Mouse (Mus musculus): Measurements from ENCODE around the gene Strada. TPM values are rescaled to one million over a fixed set of nuclear protein-coding genes. Genes with fewer than 3 reads are reported as not detected.
"Not testable (repeated sequence)": the region's sequence is repeated elsewhere in the genome, so short reads cannot be mapped to it uniquely, and the experiment has no call there.

Gene Strada
- polyA plus RNA-seq, 1 experiment from 2014 or later: 36.1 TPM

DNA sequence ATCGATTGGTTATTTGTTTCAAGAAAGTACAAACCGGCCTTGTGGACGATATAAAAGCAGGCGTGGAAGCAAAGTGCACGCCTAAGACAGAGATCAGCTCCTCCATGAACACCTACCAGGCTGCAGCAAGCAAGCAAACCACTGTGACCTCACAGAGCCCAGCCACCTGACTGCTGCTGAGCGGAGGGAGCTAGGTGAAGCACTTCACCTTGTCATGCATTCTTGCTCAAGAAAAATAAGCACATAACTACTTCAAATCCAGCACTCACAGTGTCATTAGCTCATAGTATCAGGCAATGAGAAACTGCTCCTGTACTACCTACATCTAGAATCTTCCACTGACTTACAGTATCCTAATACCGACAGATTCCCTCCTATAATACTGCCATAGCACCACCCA lies 2.0 kb downstream of the Strada start:
- H3K4me1 ChIP-seq; H3K4me3 ChIP-seq (replicated peaks); H3K9me3 ChIP-seq; H3K27ac ChIP-seq; H3K27me3 ChIP-seq; H3K4me2 ChIP-seq; ATAC-seq (ENCODE audit: low FRiP score); H3K9ac ChIP-seq: not testable (repeated sequence)
- H3K36me3 ChIP-seq (replicated peaks): peaks cover 67% of the 10 kb centered on the region
- 97% methylated on average over 7 of the region's 7 CpGs for WGBS

DNA sequence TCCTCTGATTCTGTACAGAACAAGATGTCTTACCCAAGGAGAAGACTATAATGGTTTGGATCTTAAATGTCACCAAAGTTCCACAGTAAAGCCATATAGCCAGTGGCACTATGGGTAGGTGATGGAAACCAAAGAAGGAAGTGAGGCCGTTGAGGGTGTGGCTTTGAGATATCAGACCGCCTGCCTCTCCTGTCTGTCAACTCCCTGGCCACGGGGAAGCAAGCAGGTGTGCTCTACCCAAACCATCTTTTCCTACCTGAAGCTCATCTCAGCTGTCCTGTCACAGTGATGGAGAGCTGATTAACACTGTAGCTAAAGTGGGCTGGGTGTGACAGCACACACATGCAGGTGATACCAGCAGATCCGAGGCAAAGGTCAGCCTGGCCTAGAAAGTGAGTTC lies 3.7 kb downstream of the Strada start:
- Histone ChIP-seq H3K27me3 (no peaks in the 10 kb centered on the region), H3K9ac (no peak overlapping the region), H3K9me3 (no peaks in the 10 kb centered on the region), H3K27ac (no peak overlapping the region), H3K36me3 (replicated peaks) (peaks cover 53% of the 10 kb centered on the region), H3K4me1 (peaks cover 3% of the 10 kb centered on the region; the same call in 1 of the 2 replicates), H3K4me2 (no peak overlapping the region), H3K4me3 (replicated peaks) (no peak overlapping the region)
- WGBS: 95% methylated on average over 4 of the region's 4 CpGs
- no peak for ATAC-seq (ENCODE audit: low FRiP score)

DNA sequence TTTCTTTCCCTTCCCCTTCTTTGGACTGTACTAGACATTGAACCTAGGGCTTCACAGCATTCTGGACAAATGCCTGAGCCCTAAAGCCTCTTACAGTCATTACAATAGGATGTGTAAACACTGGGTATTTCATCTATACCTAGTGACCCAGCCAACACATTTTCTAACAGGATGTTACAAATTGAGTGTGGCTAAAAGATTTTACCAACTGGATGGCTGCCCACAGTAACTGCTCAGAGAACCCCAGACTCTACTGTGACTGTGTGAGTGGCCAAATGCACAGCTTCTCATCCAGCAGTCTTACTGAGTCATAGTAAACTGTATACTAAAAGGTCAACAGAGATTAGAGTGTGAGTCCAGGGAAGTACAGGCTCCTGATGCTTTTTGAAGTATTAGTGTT lies 6.6 kb downstream of the Strada start:
- Histone ChIP-seq H3K4me3 (replicated peaks) (no peak overlapping the region), H3K9ac (no peak overlapping the region), H3K36me3 (replicated peaks) (peaks cover 26% of the 10 kb centered on the region), H3K4me1 (peaks cover 11% of the 10 kb centered on the region), H3K27me3 (no peaks in the 10 kb centered on the region), H3K4me2 (no peak overlapping the region), H3K9me3 (no peaks in the 10 kb centered on the region), H3K27ac (no peak overlapping the region)
- ATAC-seq (ENCODE audit: low FRiP score): no peak

DNA sequence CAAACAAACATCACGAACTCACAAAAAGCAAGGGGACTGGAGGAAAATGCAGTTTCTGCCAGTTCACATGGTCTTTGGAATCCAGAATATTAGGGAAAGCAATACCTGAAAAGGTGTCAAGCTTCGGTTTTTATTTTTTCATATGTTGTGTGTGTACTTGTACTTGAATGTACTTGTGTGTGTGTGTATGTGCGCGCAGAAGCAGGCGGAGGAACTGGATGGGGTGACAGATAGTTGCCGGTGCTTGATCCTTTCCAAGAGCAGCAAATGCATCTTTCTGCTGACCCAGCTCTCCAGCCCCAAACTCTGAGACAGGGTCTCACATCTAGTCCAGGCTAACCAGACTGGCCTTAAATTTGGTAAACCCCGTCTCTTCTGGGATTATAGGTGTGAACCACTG lies 7.1 kb downstream of the Strada start:
- ATAC-seq (ENCODE audit: low FRiP score): no peak
- Histone ChIP-seq H3K36me3 (replicated peaks) (peaks cover 26% of the 10 kb centered on the region), H3K4me1 (peaks cover 11% of the 10 kb centered on the region), H3K4me2 (no peak overlapping the region), H3K27ac (no peak overlapping the region), H3K4me3 (replicated peaks) (no peak overlapping the region), H3K27me3 (no peaks in the 10 kb centered on the region), H3K9ac (no peak overlapping the region), H3K9me3 (no peaks in the 10 kb centered on the region)
- WGBS: 93% methylated on average over 7 of the region's 7 CpGs

DNA sequence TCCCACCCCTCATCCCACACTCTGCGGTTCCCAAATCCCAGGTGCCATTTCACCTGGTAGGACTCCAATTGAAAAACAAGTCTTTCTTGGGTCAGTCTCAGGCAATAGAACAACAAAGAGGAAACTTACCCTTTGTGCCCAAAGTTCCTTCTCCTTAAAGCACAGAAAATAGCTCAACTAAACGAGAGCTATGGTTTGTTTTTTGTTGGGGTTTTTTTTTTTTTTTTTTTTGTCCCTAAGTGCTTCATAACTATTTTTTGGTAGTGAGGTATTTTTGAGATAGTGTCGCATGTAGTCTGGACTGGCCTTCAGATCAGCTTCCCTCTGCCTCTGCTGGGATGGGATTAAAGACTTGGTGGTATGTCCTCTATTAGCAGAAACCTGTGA lies 7.8 kb downstream of the Strada start:
- Histone ChIP-seq H3K27ac (peak overlapping the region; percentile 82), H3K9ac (peak overlapping the region; percentile 60), H3K4me3 (replicated peaks) (peak overlapping the region; percentile 70), H3K4me1 (peaks cover 11% of the 10 kb centered on the region), H3K4me2 (peak overlapping the region; percentile 75), H3K36me3 (replicated peaks) (peaks cover 26% of the 10 kb centered on the region), H3K27me3 (no peaks in the 10 kb centered on the region), H3K9me3 (no peaks in the 10 kb centered on the region)
- 43% methylated on average over 3 of the region's 3 CpGs for WGBS
- no peak for ATAC-seq (ENCODE audit: low FRiP score)

DNA sequence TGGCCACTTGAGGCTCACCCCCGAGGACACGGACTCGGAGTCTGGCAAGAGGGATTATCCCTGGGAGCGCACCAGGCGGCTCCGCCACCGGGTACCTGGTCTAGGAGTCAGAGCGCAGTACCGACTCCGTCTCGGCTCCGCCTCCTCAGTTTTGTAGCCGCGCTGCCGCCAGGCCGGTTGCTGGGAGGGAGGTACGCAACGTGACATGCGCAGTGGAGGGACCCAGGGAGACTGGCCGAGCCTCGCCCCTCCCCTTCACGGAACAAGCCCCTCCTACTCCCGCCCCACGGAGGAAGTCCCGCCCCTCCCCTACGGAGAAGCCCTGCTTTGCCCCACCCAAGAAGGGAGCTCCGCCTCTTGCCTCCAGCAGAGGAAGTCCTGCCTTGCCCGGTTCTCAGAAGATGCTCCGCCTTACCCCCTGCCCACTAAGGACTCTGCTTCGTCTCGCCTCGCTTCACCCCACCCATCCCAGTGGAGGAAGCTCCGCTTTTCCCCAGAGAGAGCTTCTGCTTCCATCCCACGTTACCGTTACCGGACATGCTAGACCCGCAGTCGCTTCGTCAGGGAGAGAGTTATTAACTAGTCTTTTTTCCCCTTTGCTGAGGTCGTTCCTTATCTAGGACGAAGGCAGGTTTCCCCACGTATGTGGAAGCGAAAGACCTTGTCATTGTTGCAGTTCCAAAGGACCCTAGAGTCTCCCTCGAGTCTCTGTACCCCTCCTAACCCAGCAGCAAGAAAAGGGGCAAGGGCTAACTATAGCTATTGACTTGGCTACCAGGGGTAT lies 8.4 kb downstream of the Strada start:
- ATAC-seq (ENCODE audit: low FRiP score): peak; percentile 96
- Histone ChIP-seq H3K4me3 (replicated peaks) (peak overlapping the region; percentile 70), H3K9ac (peak overlapping the region; percentile 79), H3K9me3 (no peaks in the 10 kb centered on the region), H3K27ac (peak overlapping the region; percentile 88), H3K4me1 (peaks cover 11% of the 10 kb centered on the region), H3K36me3 (replicated peaks) (peaks cover 22% of the 10 kb centered on the region), H3K27me3 (no peaks in the 10 kb centered on the region), H3K4me2 (peak overlapping the region; percentile 75)
- under 1% methylated on average over 44 of the region's 44 CpGs for WGBS

DNA sequence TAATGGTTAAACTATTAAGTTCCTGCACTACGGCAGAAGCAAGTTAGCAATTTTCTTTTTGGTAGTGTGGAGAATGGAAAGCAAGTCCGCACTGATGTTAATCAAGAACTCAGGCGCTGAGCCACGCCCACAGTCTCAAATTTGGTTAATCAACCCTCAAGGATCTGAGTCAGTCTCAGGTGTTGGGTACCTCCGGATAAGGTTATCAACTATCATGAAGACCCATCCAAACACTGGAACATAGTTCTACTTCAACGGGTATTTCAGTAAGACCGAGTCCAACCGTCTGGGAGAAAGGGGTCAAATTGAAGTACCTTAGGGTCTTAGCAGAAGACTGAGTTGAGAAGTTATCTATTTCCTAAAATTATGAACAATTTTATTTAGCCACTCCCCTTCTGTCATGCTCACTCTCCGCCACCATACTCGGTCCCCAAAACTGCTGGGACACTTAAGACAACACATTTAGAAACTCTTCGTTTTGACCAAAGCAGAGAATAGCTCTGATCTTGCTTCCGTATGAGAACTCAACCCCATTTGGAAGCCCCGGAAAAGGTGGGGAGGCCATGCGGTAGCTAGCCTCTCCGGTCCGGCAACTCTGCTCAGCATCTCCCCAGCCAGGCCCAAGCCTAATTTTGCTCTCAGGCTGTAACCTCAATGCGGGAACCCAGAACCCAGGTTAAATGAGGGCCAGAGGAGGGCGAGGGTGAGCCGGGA lies 9.2 kb downstream of the Strada start:
- Histone ChIP-seq H3K4me2 (peak overlapping the region; percentile 75), H3K27ac (peak overlapping the region; percentile 88), H3K4me1 (peaks cover 11% of the 10 kb centered on the region), H3K4me3 (replicated peaks) (peak overlapping the region; percentile 70), H3K9me3 (no peaks in the 10 kb centered on the region), H3K27me3 (no peaks in the 10 kb centered on the region), H3K9ac (peak overlapping the region; percentile 79), H3K36me3 (replicated peaks) (peaks cover 15% of the 10 kb centered on the region)
- 12% methylated on average over 19 of the region's 19 CpGs for WGBS
- peak; percentile 1; the same call in 1 of the 2 replicates for ATAC-seq (ENCODE audit: low FRiP score)

DNA sequence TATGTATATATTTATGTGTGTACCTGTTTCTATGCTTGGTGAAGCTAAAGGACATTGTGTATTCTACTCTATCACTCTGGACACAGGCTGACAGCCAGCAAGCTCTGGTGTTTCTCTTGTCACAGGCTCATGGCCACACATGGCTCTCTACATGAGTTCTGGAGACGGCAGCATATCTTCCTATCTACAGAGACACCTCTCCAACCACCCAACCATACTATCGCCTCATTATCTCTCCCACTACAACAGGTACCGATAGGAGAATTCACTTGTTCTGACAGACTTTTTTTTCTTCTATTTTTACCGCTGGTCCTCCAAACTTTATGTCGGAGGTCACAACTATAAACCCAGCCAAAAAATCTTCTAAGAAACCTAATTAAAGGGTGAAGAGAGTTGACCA lies 9.7 kb downstream of the Strada start:
- Histone ChIP-seq H3K4me3 (replicated peaks) (peak overlapping the region; percentile 70), H3K36me3 (replicated peaks) (peaks cover 9% of the 10 kb centered on the region), H3K4me1 (peaks cover 11% of the 10 kb centered on the region), H3K4me2 (peak overlapping the region; percentile 75), H3K27ac (no peak overlapping the region), H3K9me3 (no peaks in the 10 kb centered on the region), H3K27me3 (no peaks in the 10 kb centered on the region), H3K9ac (peak overlapping the region; percentile 79; the same call in 1 of the 2 replicates)
- ATAC-seq (ENCODE audit: low FRiP score): no peak
- 93% methylated on average over 5 of the region's 5 CpGs for WGBS

DNA sequence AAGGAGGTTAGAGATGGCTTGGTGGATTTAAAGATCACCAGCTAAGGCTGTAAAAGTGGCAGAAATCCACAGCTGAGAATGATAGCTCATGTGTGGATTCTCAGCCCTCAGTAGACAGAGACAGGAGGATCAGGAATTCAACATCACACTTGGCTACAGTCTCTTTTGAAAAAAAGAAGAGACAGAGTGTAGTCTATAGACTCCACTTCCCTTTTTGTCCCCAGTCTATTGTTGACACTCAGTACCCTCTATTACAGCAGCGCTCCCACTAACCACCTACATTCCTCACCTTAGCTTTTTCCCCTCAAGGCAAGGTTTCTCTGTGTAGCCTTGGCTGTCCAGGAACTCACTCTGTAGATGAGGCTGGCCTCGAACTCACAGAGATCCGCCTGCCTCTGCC lies 10.3 kb downstream of the Strada start:
- no peak overlapping the region for H3K4me3 ChIP-seq (replicated peaks)
- peaks cover 4% of the 10 kb centered on the region for H3K36me3 ChIP-seq (replicated peaks)
- no peak overlapping the region for H3K9ac ChIP-seq
- H3K9me3 ChIP-seq: no peaks in the 10 kb centered on the region
- peaks cover 11% of the 10 kb centered on the region for H3K4me1 ChIP-seq
- H3K27me3 ChIP-seq: no peaks in the 10 kb centered on the region
- ATAC-seq (ENCODE audit: low FRiP score): no peak
- no peak overlapping the region for H3K4me2 ChIP-seq
- no peak overlapping the region for H3K27ac ChIP-seq
- 95% methylated on average over 3 of the region's 3 CpGs for WGBS

DNA sequence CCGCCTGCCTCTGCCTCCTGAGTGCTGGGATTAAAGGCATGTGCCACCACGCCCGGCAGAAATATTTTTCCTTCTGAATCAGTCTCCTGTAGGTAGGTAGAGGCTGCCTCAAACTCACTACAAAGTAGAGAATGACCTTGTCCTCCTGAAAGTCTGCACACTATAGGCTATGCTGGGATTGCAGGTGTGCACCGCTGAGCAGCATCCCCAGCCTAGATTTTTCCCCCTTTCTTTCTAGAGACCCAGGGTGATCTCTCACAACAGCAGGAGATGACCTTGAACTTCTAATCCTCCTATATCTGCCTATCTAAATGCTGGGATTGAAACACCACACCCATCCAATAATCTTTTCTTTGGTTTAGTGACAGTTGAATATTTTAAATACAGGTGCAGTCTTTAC lies 14.6 kb downstream of the Strada start:
- ATAC-seq (ENCODE audit: low FRiP score): no peak
- H3K4me3 ChIP-seq (replicated peaks): no peak overlapping the region
- no peak overlapping the region for H3K27ac ChIP-seq
- no peak overlapping the region for H3K4me2 ChIP-seq
- 95% methylated on average over 4 of the region's 4 CpGs for WGBS
- no peaks in the 10 kb centered on the region for H3K9me3 ChIP-seq
- H3K36me3 ChIP-seq (replicated peaks): peaks cover 7% of the 10 kb centered on the region
- H3K27me3 ChIP-seq: no peaks in the 10 kb centered on the region
- peaks cover 2% of the 10 kb centered on the region for H3K4me1 ChIP-seq
- no peak overlapping the region for H3K9ac ChIP-seq

DNA sequence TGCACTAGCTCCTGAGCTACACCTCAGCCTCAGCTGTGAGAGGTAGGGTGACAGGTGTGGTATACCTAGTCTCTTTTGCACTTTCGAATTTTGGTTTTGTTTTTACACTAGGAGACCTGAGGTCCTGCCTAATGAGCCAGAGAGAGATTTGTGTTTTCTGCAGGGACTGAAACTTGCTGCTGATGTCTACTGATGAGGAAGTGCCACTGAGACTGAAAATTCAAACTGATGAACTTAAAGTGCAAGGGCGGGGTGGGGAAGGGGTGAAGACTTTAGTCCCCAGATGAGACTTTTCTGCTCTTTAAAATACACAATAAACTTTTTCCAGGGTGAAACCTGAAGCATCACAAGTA lies 21.5 kb downstream of the Strada start:
- no peak for ATAC-seq (ENCODE audit: low FRiP score)
- Histone ChIP-seq H3K36me3 (replicated peaks) (peaks cover 4% of the 10 kb centered on the region), H3K9ac (no peak overlapping the region), H3K9me3 (no peaks in the 10 kb centered on the region), H3K4me3 (replicated peaks) (no peak overlapping the region), H3K4me2 (no peak overlapping the region), H3K4me1 (no peaks in the 10 kb centered on the region), H3K27me3 (no peaks in the 10 kb centered on the region), H3K27ac (no peak overlapping the region)
- WGBS: 88% methylated on average over 2 of the region's 2 CpGs

DNA sequence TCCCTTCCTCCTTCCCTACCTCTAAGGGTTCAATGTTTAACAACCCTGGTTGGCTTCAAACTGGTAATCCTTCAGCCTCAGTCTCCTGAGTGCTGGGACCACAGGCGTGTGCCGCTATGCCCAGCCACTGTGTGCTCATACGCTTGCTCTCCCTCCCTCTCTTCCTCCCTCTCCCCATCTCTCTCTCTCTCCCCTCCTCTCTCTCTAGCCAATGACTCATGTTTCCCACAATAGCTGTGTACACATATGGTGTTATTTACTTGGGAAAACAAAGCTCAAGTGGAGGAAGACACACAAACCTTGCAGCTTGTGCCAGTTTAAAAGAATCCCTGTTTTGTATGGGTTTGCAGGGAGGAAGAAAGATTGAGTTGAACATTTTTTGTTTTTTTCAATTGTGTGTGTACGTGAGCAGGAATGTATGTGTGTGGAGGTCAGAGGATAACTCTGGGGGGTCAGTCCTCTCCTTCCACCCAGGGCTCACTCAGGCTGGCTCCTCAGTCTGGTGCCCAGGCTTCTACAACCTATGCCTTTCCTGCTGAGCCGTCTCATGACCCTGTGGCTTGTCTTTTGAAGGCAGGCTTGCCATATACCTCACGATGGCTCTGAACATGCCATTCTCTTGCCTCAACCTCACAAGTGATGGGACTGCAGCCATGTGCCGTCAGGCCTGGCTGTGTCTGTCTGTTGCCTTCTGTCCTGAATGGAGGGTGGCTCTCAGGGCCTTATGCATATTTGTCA lies 22.1 kb downstream of the Strada start:
- Histone ChIP-seq H3K4me1 (no peaks in the 10 kb centered on the region), H3K9me3 (no peaks in the 10 kb centered on the region), H3K4me3 (replicated peaks) (no peak overlapping the region), H3K27me3 (no peaks in the 10 kb centered on the region), H3K4me2 (no peak overlapping the region), H3K36me3 (replicated peaks) (peaks cover 4% of the 10 kb centered on the region), H3K9ac (no peak overlapping the region), H3K27ac (no peak overlapping the region)
- no peak for ATAC-seq (ENCODE audit: low FRiP score)
- WGBS: 74% methylated on average over 7 of the region's 7 CpGs
